Mouse (Mus musculus): ENCODE data around the gene Zfp651.

GRCm38 (mm10) chr9:121794972-121795539 is 35.9 kb downstream of the Zfp651 start:
- TF ChIP-seq CEBPB (IDR thresholded peaks at IDR 0.05; ENCODE audit: low read depth), result no peak
- TF ChIP-seq CTCF (IDR thresholded peaks at IDR 0.05; ENCODE audit: control insufficient read depth, insufficient read depth, insufficient read length), result no peak
- no peak for TF ChIP-seq USF1 (IDR thresholded peaks at IDR 0.05; ENCODE audit: low read depth)
- no peak for TF ChIP-seq MAX (IDR thresholded peaks at IDR 0.05)
- no peak for TF ChIP-seq MYOG (IDR thresholded peaks at IDR 0.05; ENCODE audit: control insufficient read depth, extremely low read depth, insufficient read length)
